Mouse (Mus musculus): ENCODE results near the gene E130308A19Rik. TPM values are rescaled to one million over a fixed set of nuclear protein-coding genes. Genes with fewer than 3 reads are reported as not detected.

The E130308A19Rik gene
- polyA plus RNA-seq, 1 experiment from 2014 or later = 64.7 TPM

GRCm38 (mm10) chr4:59666550-59667317 is 40.7 kb downstream of the E130308A19Rik start:
- no peaks in the 10 kb centered on the region for H3K4me1 ChIP-seq (ENCODE audit: control insufficient read depth, insufficient read depth, low read length)
- DNase-seq (ENCODE audit: low spot score) = no peak
- no peak overlapping the region for H3K9ac ChIP-seq (ENCODE audit: low read length)
- H3K27ac ChIP-seq (ENCODE audit: low read depth, low read length) = no peak overlapping the region
- no peaks in the 10 kb centered on the region for H3K36me3 ChIP-seq (ENCODE audit: control insufficient read depth, insufficient read depth, low read length)
- H3K9me3 ChIP-seq (ENCODE audit: control insufficient read depth, low read length) = no peaks in the 10 kb centered on the region
- H3K4me2 ChIP-seq (ENCODE audit: low read depth) = no peak overlapping the region
- ATAC-seq (ENCODE audit: insufficient read depth, low FRiP score, low TSS enrichment) = no peak
- no peaks in the 10 kb centered on the region for H3K27me3 ChIP-seq (ENCODE audit: control insufficient read depth, insufficient read depth, low read length)
- no peak overlapping the region for H3K4me3 ChIP-seq (ENCODE audit: low read depth, low read length)
- 87% methylated on average over 3 of the region's 3 CpGs for WGBS

DNA sequence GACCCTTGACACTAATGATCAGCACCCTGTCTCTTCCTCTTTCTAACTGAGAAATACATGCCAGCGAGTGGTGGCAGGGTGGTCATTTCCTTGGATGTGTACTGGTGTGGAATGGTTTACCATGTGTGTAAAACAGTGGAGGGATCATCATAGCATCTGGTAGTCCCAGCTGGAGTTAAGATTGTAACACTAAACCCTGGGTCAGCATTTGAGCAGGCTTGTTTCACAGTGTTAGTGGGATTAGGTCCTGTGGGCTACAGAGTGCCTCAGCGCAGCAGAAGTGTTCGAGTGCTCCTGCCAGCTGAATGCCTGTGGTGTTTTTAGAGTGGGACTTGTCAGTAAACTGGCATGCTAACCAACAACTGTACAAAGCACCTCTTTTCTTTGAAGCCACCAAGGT is 42.0 kb downstream of the E130308A19Rik start:
- ATAC-seq (ENCODE audit: insufficient read depth, low FRiP score, low TSS enrichment) = no peak
- H3K27me3 ChIP-seq (ENCODE audit: control insufficient read depth, insufficient read depth, low read length) = no peaks in the 10 kb centered on the region
- no peaks in the 10 kb centered on the region for H3K9me3 ChIP-seq (ENCODE audit: control insufficient read depth, low read length)
- peak overlapping the region; percentile 18; the same call in 1 of the 2 replicates for H3K9ac ChIP-seq (ENCODE audit: low read length)
- DNase-seq (ENCODE audit: low spot score) = no peak
- H3K4me1 ChIP-seq (ENCODE audit: control insufficient read depth, insufficient read depth, low read length) = no peaks in the 10 kb centered on the region
- H3K4me2 ChIP-seq (ENCODE audit: low read depth) = no peak overlapping the region
- no peaks in the 10 kb centered on the region for H3K36me3 ChIP-seq (ENCODE audit: control insufficient read depth, insufficient read depth, low read length)
- H3K27ac ChIP-seq (ENCODE audit: low read depth, low read length) = no peak overlapping the region
- H3K4me3 ChIP-seq (ENCODE audit: low read depth, low read length) = no peak overlapping the region
- WGBS = 48% methylated on average over 3 of the region's 3 CpGs

DNA sequence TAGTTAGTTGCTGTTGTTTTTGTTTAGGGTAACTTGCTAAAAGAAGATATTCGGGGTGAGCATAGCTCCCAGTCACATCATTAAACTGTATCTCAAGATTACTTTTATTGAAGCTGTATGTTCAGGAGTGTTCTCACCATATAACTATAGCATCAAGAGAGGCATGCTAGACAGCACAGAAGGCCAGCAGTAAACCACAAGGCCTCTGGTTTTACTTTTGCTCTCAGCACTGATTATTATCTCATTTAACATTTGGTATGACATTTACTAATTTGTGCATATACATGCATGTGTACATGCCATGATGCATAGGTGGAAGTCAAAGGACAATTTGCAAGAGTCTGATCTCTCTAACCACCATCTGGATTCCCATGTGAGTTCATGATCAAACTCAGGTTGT is 43.1 kb downstream of the E130308A19Rik start:
- Histone ChIP-seq H3K9ac (ENCODE audit: low read length) (no peak overlapping the region), H3K4me1 (ENCODE audit: control insufficient read depth, insufficient read depth, low read length) (no peaks in the 10 kb centered on the region), H3K4me2 (ENCODE audit: low read depth) (no peak overlapping the region), H3K9me3 (ENCODE audit: control insufficient read depth, low read length) (no peaks in the 10 kb centered on the region), H3K27me3 (ENCODE audit: control insufficient read depth, insufficient read depth, low read length) (no peaks in the 10 kb centered on the region), H3K36me3 (ENCODE audit: control insufficient read depth, insufficient read depth, low read length) (no peaks in the 10 kb centered on the region), H3K4me3 (ENCODE audit: low read depth, low read length) (no peak overlapping the region), H3K27ac (ENCODE audit: low read depth, low read length) (no peak overlapping the region)
- DNase-seq (ENCODE audit: low spot score) (no peak), ATAC-seq (ENCODE audit: insufficient read depth, low FRiP score, low TSS enrichment) (no peak)
- WGBS = 95% methylated on average over 1 of the region's 1 CpGs

DNA sequence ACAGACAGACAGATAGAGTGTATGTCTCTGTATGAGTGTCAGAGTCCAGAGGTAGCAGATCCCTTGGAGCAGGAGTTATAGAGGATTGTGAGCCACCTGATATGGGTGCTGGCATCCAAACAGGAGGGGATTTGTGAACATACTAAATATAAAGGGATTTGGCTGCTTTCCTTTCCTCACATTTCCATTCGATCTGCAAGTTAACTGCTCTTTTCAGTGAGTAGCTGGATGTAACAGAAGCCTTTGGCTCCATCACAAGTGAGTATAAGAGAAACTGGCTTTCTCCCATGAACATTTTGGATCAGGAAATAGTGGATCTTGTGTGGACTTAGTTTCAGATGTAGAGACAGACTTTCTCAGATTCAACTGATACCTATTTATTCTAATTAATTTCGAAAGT is 44.0 kb downstream of the E130308A19Rik start:
- Histone ChIP-seq H3K9ac (ENCODE audit: low read length) (no peak overlapping the region), H3K36me3 (ENCODE audit: control insufficient read depth, insufficient read depth, low read length) (no peaks in the 10 kb centered on the region), H3K27me3 (ENCODE audit: control insufficient read depth, insufficient read depth, low read length) (no peaks in the 10 kb centered on the region), H3K9me3 (ENCODE audit: control insufficient read depth, low read length) (no peaks in the 10 kb centered on the region), H3K27ac (ENCODE audit: low read depth, low read length) (no peak overlapping the region), H3K4me1 (ENCODE audit: control insufficient read depth, insufficient read depth, low read length) (no peaks in the 10 kb centered on the region), H3K4me2 (ENCODE audit: low read depth) (no peak overlapping the region), H3K4me3 (ENCODE audit: low read depth, low read length) (no peak overlapping the region)
- 90% methylated on average over 2 of the region's 2 CpGs for WGBS
- DNase-seq (ENCODE audit: low spot score) = no peak
- ATAC-seq (ENCODE audit: insufficient read depth, low FRiP score, low TSS enrichment) = no peak

GRCm38 (mm10) chr4:59673423-59674117 is 47.6 kb downstream of the E130308A19Rik start:
- WGBS = 86% methylated on average over 2 of the region's 2 CpGs
- Histone ChIP-seq H3K9ac (ENCODE audit: low read length) (no peak overlapping the region), H3K4me3 (ENCODE audit: low read depth, low read length) (no peak overlapping the region), H3K4me2 (ENCODE audit: low read depth) (no peak overlapping the region), H3K9me3 (ENCODE audit: control insufficient read depth, low read length) (no peaks in the 10 kb centered on the region), H3K27me3 (ENCODE audit: control insufficient read depth, insufficient read depth, low read length) (no peaks in the 10 kb centered on the region), H3K4me1 (ENCODE audit: control insufficient read depth, insufficient read depth, low read length) (no peaks in the 10 kb centered on the region), H3K27ac (ENCODE audit: low read depth, low read length) (no peak overlapping the region), H3K36me3 (ENCODE audit: control insufficient read depth, insufficient read depth, low read length) (no peaks in the 10 kb centered on the region)
- DNase-seq (ENCODE audit: low spot score) = no peak
- ATAC-seq (ENCODE audit: insufficient read depth, low FRiP score, low TSS enrichment) = no peak

DNA sequence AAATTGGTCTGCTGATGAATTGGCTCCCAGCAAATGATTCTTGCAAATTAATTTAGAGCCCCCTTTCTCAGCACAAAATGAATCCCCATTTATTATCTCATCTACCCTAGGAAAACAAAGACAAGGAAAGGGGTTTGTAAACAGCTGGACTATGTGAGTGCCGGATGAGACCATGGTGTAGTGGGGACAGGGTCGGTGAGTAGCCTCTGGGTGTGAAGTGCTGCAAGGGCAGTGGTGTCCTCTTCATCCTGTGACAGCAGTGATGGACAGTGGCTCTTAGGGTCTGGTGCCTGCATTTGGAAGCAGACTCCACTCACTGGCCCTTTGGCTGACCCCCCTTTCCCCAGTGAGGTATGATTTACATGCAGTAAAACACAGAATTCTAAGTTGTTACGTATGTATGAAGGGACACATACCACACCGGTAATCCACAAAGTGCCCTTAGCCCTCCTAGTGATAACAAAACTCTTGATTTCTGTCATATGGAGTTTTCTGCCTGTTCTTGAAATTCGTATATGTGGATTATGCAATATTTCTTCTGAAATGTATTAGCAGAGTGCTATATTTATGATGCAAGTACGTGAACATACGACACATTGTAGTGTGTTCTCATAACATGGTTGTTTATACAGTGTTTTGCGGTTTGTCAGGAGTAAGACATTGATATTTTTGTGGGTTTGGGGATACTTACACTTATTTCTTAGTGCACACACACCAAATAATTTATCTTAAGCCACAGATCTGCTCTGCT is 49.1 kb downstream of the E130308A19Rik start:
- Histone ChIP-seq H3K4me1 (ENCODE audit: control insufficient read depth, insufficient read depth, low read length) (no peaks in the 10 kb centered on the region), H3K36me3 (ENCODE audit: control insufficient read depth, insufficient read depth, low read length) (no peaks in the 10 kb centered on the region), H3K4me2 (ENCODE audit: low read depth) (no peak overlapping the region), H3K9ac (ENCODE audit: low read length) (no peak overlapping the region), H3K27me3 (ENCODE audit: control insufficient read depth, insufficient read depth, low read length) (no peaks in the 10 kb centered on the region), H3K27ac (ENCODE audit: low read depth, low read length) (no peak overlapping the region), H3K9me3 (ENCODE audit: control insufficient read depth, low read length) (no peaks in the 10 kb centered on the region), H3K4me3 (ENCODE audit: low read depth, low read length) (no peak overlapping the region)
- no peak for ATAC-seq (ENCODE audit: insufficient read depth, low FRiP score, low TSS enrichment)
- WGBS = 72% methylated on average over 8 of the region's 8 CpGs
- DNase-seq (ENCODE audit: low spot score) = no peak

DNA sequence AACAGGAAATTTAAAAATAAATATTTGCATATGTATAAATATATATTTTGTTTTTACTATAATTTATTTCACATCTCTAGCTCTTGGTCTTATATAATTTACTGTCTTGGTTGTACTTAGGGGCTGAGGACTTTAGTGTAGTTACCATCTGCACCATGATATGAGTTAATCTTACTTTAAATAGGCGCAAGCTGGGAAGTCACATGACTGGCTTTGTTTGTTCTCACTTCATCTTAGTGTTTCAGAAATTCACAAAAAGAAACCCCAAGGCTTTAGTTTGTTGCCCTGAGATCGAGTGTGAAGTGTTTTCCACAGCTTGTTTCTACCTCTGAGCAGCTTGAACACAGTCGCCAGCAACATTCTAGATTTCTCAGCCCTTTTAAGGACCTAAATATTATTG is 49.7 kb downstream of the E130308A19Rik start:
- Histone ChIP-seq H3K4me3 (ENCODE audit: low read depth, low read length) (no peak overlapping the region), H3K27ac (ENCODE audit: low read depth, low read length) (no peak overlapping the region), H3K4me1 (ENCODE audit: control insufficient read depth, insufficient read depth, low read length) (no peaks in the 10 kb centered on the region), H3K9ac (ENCODE audit: low read length) (no peak overlapping the region), H3K36me3 (ENCODE audit: control insufficient read depth, insufficient read depth, low read length) (no peaks in the 10 kb centered on the region), H3K9me3 (ENCODE audit: control insufficient read depth, low read length) (no peaks in the 10 kb centered on the region), H3K4me2 (ENCODE audit: low read depth) (no peak overlapping the region), H3K27me3 (ENCODE audit: control insufficient read depth, insufficient read depth, low read length) (no peaks in the 10 kb centered on the region)
- DNase-seq (ENCODE audit: low spot score) (no peak), ATAC-seq (ENCODE audit: insufficient read depth, low FRiP score, low TSS enrichment) (no peak)
- WGBS = 76% methylated on average over 3 of the region's 3 CpGs

- Histone ChIP-seq H3K4me3 (ENCODE audit: low read depth, low read length) (no peak overlapping the region), H3K4me1 (ENCODE audit: control insufficient read depth, insufficient read depth, low read length) (0 out of 2 replicates have a peak, but pooled peaks cover 3% of the 10 kb centered on the region), H3K4me2 (ENCODE audit: low read depth) (no peak overlapping the region), H3K36me3 (ENCODE audit: control insufficient read depth, insufficient read depth, low read length) (no peaks in the 10 kb centered on the region), H3K9ac (ENCODE audit: low read length) (no peak overlapping the region), H3K27ac (ENCODE audit: low read depth, low read length) (no peak overlapping the region), H3K9me3 (ENCODE audit: control insufficient read depth, low read length) (no peaks in the 10 kb centered on the region), H3K27me3 (ENCODE audit: control insufficient read depth, insufficient read depth, low read length) (no peaks in the 10 kb centered on the region)
- ATAC-seq (ENCODE audit: insufficient read depth, low FRiP score, low TSS enrichment) (no peak), DNase-seq (ENCODE audit: low spot score) (no peak)
- 93% methylated on average over 1 of the region's 1 CpGs for WGBS
These were observed 55.4 kb downstream of the E130308A19Rik start for GRCm38 (mm10) chr4:59681383-59681782.

Measured in neural tube, embryonic 11.5 days (tissue).